Mouse (Mus musculus) C2C12 (cell line): ENCODE data around the gene Gan. TPM values are rescaled to one million over a fixed set of nuclear protein-coding genes. Genes with fewer than 3 reads are reported as not detected.

Source experiments
- H3K27me3 ChIP-seq: one replicate; pipeline ENCODE4 v1.6.1; 2011; ENCODE audit not compliant: control insufficient read depth, insufficient read depth, insufficient read length
- H3K36me3 ChIP-seq: one replicate; pipeline ENCODE4 v1.6.1; 2011; ENCODE audit not compliant: control insufficient read depth, insufficient read depth
- H3K4me3 ChIP-seq: one replicate; pipeline ENCODE4 v1.5.1; 2011; ENCODE audit warnings: mild to moderate bottlenecking, control low read depth; ENCODE audit not compliant: poor library complexity, insufficient read depth, severe bottlenecking
- H3K79me2 ChIP-seq: one replicate; pipeline ENCODE4 v1.6.1; 2011; ENCODE audit not compliant: control insufficient read depth, insufficient read depth
- H3K79me3 ChIP-seq: one replicate; pipeline ENCODE4 v1.6.1; 2011; ENCODE audit warnings: low read depth, control low read depth
- H3ac ChIP-seq: one replicate; pipeline ENCODE3; 2011; ENCODE audit warnings: low read depth; ENCODE audit not compliant: control insufficient read depth, insufficient read length
- CEBPB ChIP-seq: IDR thresholded peaks from one replicate; pipeline ENCODE4 v1.6.1; 2011; ENCODE audit warnings: low read depth, mild to moderate bottlenecking, control low read depth, moderate library complexity
- CTCF ChIP-seq: IDR thresholded peaks from one replicate; pipeline ENCODE4 v1.5.1; 2011; ENCODE audit not compliant: control insufficient read depth, insufficient read depth, insufficient read length
- FOSL1 ChIP-seq: IDR thresholded peaks from one replicate; pipeline ENCODE4 v1.8.0; 2011; ENCODE audit warnings: mild to moderate bottlenecking, low read length; ENCODE audit not compliant: poor library complexity, insufficient read depth, severe bottlenecking
- MAX ChIP-seq: IDR thresholded peaks from one replicate; pipeline ENCODE4 v1.6.1; 2011; ENCODE audit warnings: mild to moderate bottlenecking, control low read depth
- MYOD1 ChIP-seq: IDR thresholded peaks from one replicate; pipeline ENCODE4 v1.6.1; 2011; ENCODE audit warnings: low read depth; ENCODE audit not compliant: control insufficient read depth, insufficient read length
- MYOG ChIP-seq: IDR thresholded peaks from one replicate; pipeline ENCODE4 v1.6.1; 2011; ENCODE audit not compliant: control insufficient read depth, insufficient read length; ENCODE audit errors: extremely low read depth
- USF1 ChIP-seq: IDR thresholded peaks from one replicate; pipeline ENCODE4 v1.6.1; 2011; ENCODE audit warnings: low read depth, mild to moderate bottlenecking, control low read depth, moderate library complexity
- polyA plus RNA-seq: library from polyadenylated mRNA; unstranded; fragments of >200 nt; fragmentation: generic; extraction: Trizol; gene quantifications from one replicate; pipeline ENCODE4 v1.2.1, GENCODE M21; 2012; ENCODE audit warnings: missing spikeins

Gene Gan
- polyA plus RNA-seq, 1 experiment, result 2.7 TPM

DNA sequence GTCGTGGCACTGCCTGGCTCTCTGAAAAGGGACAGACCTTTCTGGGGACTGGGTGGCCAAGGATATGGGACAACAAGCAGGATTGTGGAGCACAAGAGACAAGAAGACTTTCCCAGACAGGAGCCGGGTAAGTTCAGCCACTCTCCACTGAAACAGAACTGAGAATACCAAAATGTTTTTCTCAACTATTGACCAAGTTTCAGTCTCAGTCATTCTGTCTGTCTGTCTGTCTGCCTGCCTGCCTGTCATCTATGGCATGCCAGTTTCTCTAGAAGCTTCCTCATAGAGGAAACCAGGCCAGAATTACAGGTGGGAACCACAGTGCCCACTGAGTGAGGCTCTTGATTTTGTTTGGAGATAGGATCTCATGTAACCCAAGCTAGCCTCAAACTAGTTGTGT lies 59.8 kb downstream of the Gan start:
- H3K79me2 ChIP-seq, result no peaks in the 10 kb centered on the region
- no peak overlapping the region for H3K4me3 ChIP-seq
- no peaks in the 10 kb centered on the region for H3K79me3 ChIP-seq
- H3K27me3 ChIP-seq, result no peaks in the 10 kb centered on the region
- no peaks in the 10 kb centered on the region for H3K36me3 ChIP-seq
- H3ac ChIP-seq, result no peak overlapping the region
- TF ChIP-seq CTCF (no peak), CEBPB (no peak), MAX (no peak), USF1 (no peak), MYOD1 (no peak), FOSL1 (no peak), MYOG (no peak)

DNA sequence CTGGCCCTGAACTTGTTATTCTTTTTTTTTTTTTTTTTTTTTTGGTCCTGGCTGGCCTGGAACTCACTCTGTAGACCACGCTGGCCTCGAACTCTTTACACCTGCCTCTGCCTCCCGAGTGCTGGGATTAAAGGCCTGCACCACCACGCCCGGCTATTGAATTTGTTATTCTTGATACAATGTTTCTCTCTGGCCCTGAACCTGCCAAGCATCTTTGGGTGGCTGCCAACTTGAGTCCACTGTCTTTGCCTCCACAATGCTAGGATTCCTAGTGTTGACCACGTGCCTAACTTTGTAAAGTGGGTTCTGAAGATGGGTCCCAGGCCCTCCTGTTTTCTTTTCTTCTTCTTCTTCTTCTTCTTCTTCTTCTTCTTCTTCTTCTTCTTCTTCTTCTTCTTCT lies 64.5 kb downstream of the Gan start:
- no peak overlapping the region for H3ac ChIP-seq
- H3K4me3 ChIP-seq, result no peak overlapping the region
- no peaks in the 10 kb centered on the region for H3K79me3 ChIP-seq
- no peaks in the 10 kb centered on the region for H3K79me2 ChIP-seq
- TF ChIP-seq FOSL1 (no peak), CEBPB (no peak), USF1 (no peak), MAX (no peak), MYOG (no peak), CTCF (no peak), MYOD1 (no peak)
- no peaks in the 10 kb centered on the region for H3K27me3 ChIP-seq
- no peaks in the 10 kb centered on the region for H3K36me3 ChIP-seq

DNA sequence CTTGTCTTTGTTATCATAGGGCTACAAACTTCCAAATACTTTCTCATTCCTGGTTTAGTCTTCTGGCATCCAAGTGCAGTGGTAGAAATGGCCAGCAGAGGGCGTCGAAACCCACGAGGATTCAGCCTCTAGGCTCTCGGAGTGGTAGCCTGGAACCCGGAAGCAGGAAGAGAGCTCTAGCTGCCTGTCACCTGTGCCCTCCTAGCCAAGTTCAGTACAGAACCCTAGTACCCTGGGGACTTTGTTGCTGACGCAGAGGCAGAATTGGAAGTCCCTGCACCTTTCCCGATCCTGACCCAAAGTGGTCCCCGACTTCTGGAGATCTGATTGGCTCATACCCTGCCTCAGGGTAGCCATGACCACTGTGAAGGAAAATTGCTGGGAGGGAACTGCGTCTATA lies 66.7 kb downstream of the Gan start:
- Histone ChIP-seq H3K36me3 (no peaks in the 10 kb centered on the region), H3ac (no peak overlapping the region), H3K79me3 (no peaks in the 10 kb centered on the region), H3K4me3 (no peak overlapping the region), H3K79me2 (no peaks in the 10 kb centered on the region), H3K27me3 (no peaks in the 10 kb centered on the region)
- TF ChIP-seq MAX (no peak), CTCF (peak; percentile 63)

DNA sequence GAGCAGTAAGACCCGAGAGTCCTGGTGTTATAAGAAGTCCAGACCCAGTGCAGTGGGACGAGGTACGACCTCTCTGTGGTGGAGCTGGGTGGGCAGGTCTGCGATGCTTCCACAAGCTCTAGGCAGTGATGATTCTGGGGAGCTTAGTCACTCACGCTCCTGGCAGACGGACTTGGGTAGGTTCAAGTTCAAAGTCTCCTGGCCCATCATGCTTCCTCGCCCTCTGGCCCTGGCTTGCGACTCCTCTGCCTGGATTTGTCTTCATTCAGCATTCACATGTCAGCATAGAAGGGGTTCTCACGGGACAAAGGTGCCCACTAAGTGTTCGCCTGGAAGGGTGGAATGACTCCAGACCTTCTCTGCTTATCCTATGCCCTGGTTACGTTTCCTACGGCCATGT lies 68.4 kb downstream of the Gan start:
- no peaks in the 10 kb centered on the region for H3K79me3 ChIP-seq
- no peaks in the 10 kb centered on the region for H3K27me3 ChIP-seq
- no peaks in the 10 kb centered on the region for H3K36me3 ChIP-seq
- no peak overlapping the region for H3ac ChIP-seq
- H3K4me3 ChIP-seq, result no peak overlapping the region
- no peaks in the 10 kb centered on the region for H3K79me2 ChIP-seq
- TF ChIP-seq MAX, result no peak
- no peak for TF ChIP-seq USF1
- TF ChIP-seq FOSL1, result no peak
- TF ChIP-seq MYOD1, result no peak
- no peak for TF ChIP-seq CTCF
- no peak for TF ChIP-seq CEBPB
- no peak for TF ChIP-seq MYOG

DNA sequence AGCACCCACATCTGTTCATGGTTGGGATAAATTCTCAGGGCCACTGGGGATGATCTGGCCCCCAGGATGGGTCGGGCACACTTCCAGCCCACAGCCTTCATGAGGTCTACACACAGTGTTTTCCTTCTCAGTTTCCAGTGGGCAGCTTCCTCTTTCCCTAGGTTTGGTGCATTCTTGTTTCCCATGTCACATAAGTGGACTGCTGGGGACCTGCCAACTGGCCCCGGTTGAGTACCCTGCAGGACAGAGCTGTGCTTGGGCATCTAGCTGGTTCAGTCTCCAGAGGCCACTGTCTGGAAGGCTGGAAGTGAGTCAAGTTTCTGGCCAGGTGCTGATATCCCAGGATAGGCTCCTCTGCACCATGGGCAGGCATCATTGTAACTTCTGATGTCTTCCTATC lies 69.4 kb downstream of the Gan start:
- H3K79me3 ChIP-seq, result no peaks in the 10 kb centered on the region
- H3K79me2 ChIP-seq, result no peaks in the 10 kb centered on the region
- no peaks in the 10 kb centered on the region for H3K36me3 ChIP-seq
- no peak overlapping the region for H3K4me3 ChIP-seq
- no peak for TF ChIP-seq CTCF
- TF ChIP-seq USF1, result no peak
- TF ChIP-seq MYOG, result no peak
- no peak for TF ChIP-seq FOSL1
- no peak for TF ChIP-seq MYOD1
- no peaks in the 10 kb centered on the region for H3K27me3 ChIP-seq
- H3ac ChIP-seq, result no peak overlapping the region

DNA sequence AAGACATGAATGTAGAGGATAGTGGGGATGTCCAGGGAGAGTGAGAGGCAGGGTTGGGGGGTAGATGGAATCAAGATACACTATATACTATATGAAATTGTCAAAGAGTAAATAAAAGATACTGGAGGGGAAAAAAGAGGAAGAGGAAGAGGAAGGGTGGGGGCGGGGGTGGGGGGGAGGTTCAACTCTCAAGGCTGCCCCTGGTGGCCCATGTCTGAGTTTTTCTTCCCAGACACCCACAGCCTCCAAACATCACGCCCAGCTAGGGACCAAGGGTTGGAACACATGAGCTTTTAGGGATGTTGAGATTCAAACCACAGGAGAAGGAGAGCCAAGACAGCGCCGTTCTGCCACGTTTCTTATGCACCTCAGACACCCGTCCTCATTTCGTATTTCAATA lies 75.3 kb downstream of the Gan start:
- Histone ChIP-seq H3ac (no peak overlapping the region), H3K79me2 (no peaks in the 10 kb centered on the region), H3K27me3 (no peaks in the 10 kb centered on the region), H3K4me3 (no peak overlapping the region), H3K36me3 (no peaks in the 10 kb centered on the region), H3K79me3 (no peaks in the 10 kb centered on the region)
- TF ChIP-seq MYOD1 (no peak), USF1 (no peak), MYOG (no peak), CEBPB (no peak), FOSL1 (no peak), CTCF (no peak)

DNA sequence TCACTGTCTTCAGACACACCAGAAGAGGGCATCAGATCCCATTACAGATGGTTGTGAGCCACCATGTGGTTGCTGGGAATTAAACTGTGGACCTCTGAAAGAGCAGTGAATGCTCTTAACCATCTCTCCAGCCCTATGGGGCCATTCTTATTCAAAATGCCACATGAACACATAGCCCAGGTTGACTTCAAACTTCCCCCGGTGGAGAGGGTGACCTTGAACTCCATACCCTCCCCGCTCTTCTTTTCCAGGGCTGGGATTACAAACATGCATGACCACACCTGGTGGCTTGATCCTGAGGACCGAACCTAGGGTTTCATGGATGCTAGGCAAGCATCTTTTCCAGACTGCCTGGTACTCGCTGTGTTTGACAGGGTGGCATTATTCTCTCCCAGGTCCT lies 78.6 kb downstream of the Gan start:
- Histone ChIP-seq H3K79me3 (no peaks in the 10 kb centered on the region), H3ac (no peak overlapping the region), H3K79me2 (no peaks in the 10 kb centered on the region), H3K36me3 (no peaks in the 10 kb centered on the region), H3K4me3 (no peak overlapping the region), H3K27me3 (no peaks in the 10 kb centered on the region)
- no peak for TF ChIP-seq USF1
